Mouse (Mus musculus): ENCODE measurements around the gene Eno1. TPM values are rescaled to one million over a fixed set of nuclear protein-coding genes. Genes with fewer than 3 reads are reported as not detected.

Gene Eno1
- 1,276 and 1,360 TPM in 2 replicates for polyA plus RNA-seq (2015; fragmentation: Nextera tagmentation; extraction: Ambion mirVana)

GRCm38 (mm10) chr4:150236521-150237481 lies at the start of gene Eno1:
TSS of gene Eno1 (plus strand) at chr4:150236721.
- Histone ChIP-seq H3K4me2 (ENCODE audit: low read length) (peak within 1 kb of the TSS; percentile 94), H3K4me1 (ENCODE audit: control insufficient read depth, insufficient read depth, low read depth, low read length) (peaks cover 44% of the 10 kb centered on the region), H3K4me3 (ENCODE audit: low read length) (peak within 1 kb of the TSS; percentile 58), H3K9me3 (ENCODE audit: control insufficient read depth, low read length) (no peaks in the 10 kb centered on the region), H3K36me3 (ENCODE audit: control insufficient read depth, insufficient read depth, low read length) (peaks cover 8% of the 10 kb centered on the region), H3K27ac (ENCODE audit: low read depth, low read length) (peak within 1 kb of the TSS; percentile 98), H3K27me3 (replicated peaks; ENCODE audit: control insufficient read depth, insufficient read depth, low read length) (no peaks in the 10 kb centered on the region), H3K9ac (ENCODE audit: low read depth, low read length) (peak within 1 kb of the TSS; percentile 80)
- ATAC-seq: peak; percentile 97
- WGBS: under 1% methylated on average over 74 of the region's 78 CpGs

DNA sequence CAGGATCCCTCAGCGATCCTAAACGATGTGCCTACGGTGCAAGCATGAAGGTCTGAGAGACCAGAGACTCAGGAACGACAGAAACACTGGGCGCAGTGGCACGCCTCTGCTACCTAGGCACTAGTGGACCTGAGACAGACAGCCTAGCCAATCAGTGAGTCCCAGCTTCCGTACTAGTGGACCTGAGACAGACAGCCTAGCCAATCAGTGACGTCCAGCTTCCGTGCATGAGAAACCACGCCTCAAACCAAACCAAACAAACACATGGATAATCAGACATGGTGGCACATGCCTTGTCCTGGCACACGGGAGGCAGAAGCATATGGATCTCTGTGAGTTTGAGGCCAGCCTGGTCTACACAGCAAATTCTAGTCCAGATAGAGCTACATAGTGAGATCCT lies 48.3 kb upstream of the Eno1 start:
- Histone ChIP-seq H3K36me3 (ENCODE audit: control insufficient read depth, insufficient read depth, low read length) (no peaks in the 10 kb centered on the region), H3K27me3 (replicated peaks; ENCODE audit: control insufficient read depth, insufficient read depth, low read length) (no peaks in the 10 kb centered on the region), H3K27ac (ENCODE audit: low read depth, low read length) (no peak overlapping the region), H3K4me2 (ENCODE audit: low read length) (no peak overlapping the region), H3K9me3 (ENCODE audit: control insufficient read depth, low read length) (no peaks in the 10 kb centered on the region), H3K4me1 (ENCODE audit: control insufficient read depth, insufficient read depth, low read depth, low read length) (no peaks in the 10 kb centered on the region), H3K4me3 (ENCODE audit: low read length) (no peak overlapping the region), H3K9ac (ENCODE audit: low read depth, low read length) (no peak overlapping the region)
- ATAC-seq: no peak
- WGBS: 52% methylated on average over 11 of the region's 11 CpGs

GRCm38 (mm10) chr4:150192199-150192598 lies 44.3 kb upstream of the Eno1 start:
- no peaks in the 10 kb centered on the region for H3K27me3 ChIP-seq (replicated peaks; ENCODE audit: control insufficient read depth, insufficient read depth, low read length)
- no peak overlapping the region for H3K4me3 ChIP-seq (ENCODE audit: low read length)
- H3K9me3 ChIP-seq (ENCODE audit: control insufficient read depth, low read length): no peaks in the 10 kb centered on the region
- no peak for ATAC-seq
- H3K27ac ChIP-seq (ENCODE audit: low read depth, low read length): no peak overlapping the region
- 84% methylated on average over 6 of the region's 6 CpGs for WGBS
- no peak overlapping the region for H3K9ac ChIP-seq (ENCODE audit: low read depth, low read length)
- H3K4me2 ChIP-seq (ENCODE audit: low read length): no peak overlapping the region
- H3K36me3 ChIP-seq (ENCODE audit: control insufficient read depth, insufficient read depth, low read length): no peaks in the 10 kb centered on the region
- no peaks in the 10 kb centered on the region for H3K4me1 ChIP-seq (ENCODE audit: control insufficient read depth, insufficient read depth, low read depth, low read length)

- H3K4me3 ChIP-seq (ENCODE audit: low read length): no peak overlapping the region
- no peak overlapping the region for H3K27ac ChIP-seq (ENCODE audit: low read depth, low read length)
- H3K9me3 ChIP-seq (ENCODE audit: control insufficient read depth, low read length): no peaks in the 10 kb centered on the region
- H3K27me3 ChIP-seq (replicated peaks; ENCODE audit: control insufficient read depth, insufficient read depth, low read length): no peaks in the 10 kb centered on the region
- H3K4me1 ChIP-seq (ENCODE audit: control insufficient read depth, insufficient read depth, low read depth, low read length): no peaks in the 10 kb centered on the region
- H3K36me3 ChIP-seq (ENCODE audit: control insufficient read depth, insufficient read depth, low read length): no peaks in the 10 kb centered on the region
- ATAC-seq: no peak
- H3K9ac ChIP-seq (ENCODE audit: low read depth, low read length): no peak overlapping the region
- 30% methylated on average over 1 of the region's 1 CpGs for WGBS
- no peak overlapping the region for H3K4me2 ChIP-seq (ENCODE audit: low read length)
These were observed 42.6 kb upstream of the Eno1 start for GRCm38 (mm10) chr4:150193915-150194314.

- 79% methylated on average over 9 of the region's 9 CpGs for WGBS
- no peak overlapping the region for H3K9ac ChIP-seq (ENCODE audit: low read depth, low read length)
These were observed 38.3 kb upstream of the Eno1 start for GRCm38 (mm10) chr4:150198268-150198667.

DNA sequence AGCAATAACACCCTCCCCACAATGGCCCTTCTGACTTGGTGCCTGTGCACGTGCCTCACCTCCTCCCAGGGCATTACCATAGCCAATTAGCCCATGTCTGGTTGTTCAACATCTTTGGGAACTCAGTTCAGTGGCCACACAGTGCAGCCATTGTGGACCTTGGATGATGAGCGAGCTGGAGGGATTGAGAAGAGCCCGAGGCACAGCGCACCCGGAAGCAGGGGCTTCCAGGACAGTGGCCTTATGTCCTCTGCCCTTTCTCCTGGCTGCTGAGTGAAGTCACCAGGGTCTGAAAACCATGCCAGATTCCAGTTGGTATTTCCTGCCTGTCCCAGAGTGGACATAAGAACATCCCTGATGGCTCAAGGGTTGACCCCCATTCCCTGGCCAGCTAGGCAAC lies 35.3 kb upstream of the Eno1 start, which contains the start of gene Car6:
Gene Car6, minus strand, starts transcription at position 101 of the 400 bp plus-strand sequence.
- Histone ChIP-seq H3K4me3 (ENCODE audit: low read length) (no peak within 1 kb of the TSS), H3K9me3 (ENCODE audit: control insufficient read depth, low read length) (no peaks in the 10 kb centered on the region), H3K27me3 (replicated peaks; ENCODE audit: control insufficient read depth, insufficient read depth, low read length) (no peaks in the 10 kb centered on the region), H3K9ac (ENCODE audit: low read depth, low read length) (no peak within 1 kb of the TSS), H3K4me1 (ENCODE audit: control insufficient read depth, insufficient read depth, low read depth, low read length) (no peaks in the 10 kb centered on the region), H3K27ac (ENCODE audit: low read depth, low read length) (no peak within 1 kb of the TSS), H3K4me2 (ENCODE audit: low read length) (no peak within 1 kb of the TSS), H3K36me3 (ENCODE audit: control insufficient read depth, insufficient read depth, low read length) (no peaks in the 10 kb centered on the region)
- ATAC-seq: no peak
- 74% methylated on average over 5 of the region's 5 CpGs for WGBS

More at GRCm38 (mm10) chr4:150198268-150198667, 38.3 kb upstream of the Eno1 start:
- Histone ChIP-seq H3K4me3 (ENCODE audit: low read length) (no peak overlapping the region), H3K4me1 (ENCODE audit: control insufficient read depth, insufficient read depth, low read depth, low read length) (no peaks in the 10 kb centered on the region), H3K27ac (ENCODE audit: low read depth, low read length) (no peak overlapping the region), H3K27me3 (replicated peaks; ENCODE audit: control insufficient read depth, insufficient read depth, low read length) (no peaks in the 10 kb centered on the region), H3K9me3 (ENCODE audit: control insufficient read depth, low read length) (no peaks in the 10 kb centered on the region), H3K36me3 (ENCODE audit: control insufficient read depth, insufficient read depth, low read length) (no peaks in the 10 kb centered on the region), H3K4me2 (ENCODE audit: low read length) (no peak overlapping the region)
- no peak for ATAC-seq

- no peaks in the 10 kb centered on the region for H3K36me3 ChIP-seq (ENCODE audit: control insufficient read depth, insufficient read depth, low read length)
These were observed 33.8 kb upstream of the Eno1 start for GRCm38 (mm10) chr4:150202702-150203101.

DNA sequence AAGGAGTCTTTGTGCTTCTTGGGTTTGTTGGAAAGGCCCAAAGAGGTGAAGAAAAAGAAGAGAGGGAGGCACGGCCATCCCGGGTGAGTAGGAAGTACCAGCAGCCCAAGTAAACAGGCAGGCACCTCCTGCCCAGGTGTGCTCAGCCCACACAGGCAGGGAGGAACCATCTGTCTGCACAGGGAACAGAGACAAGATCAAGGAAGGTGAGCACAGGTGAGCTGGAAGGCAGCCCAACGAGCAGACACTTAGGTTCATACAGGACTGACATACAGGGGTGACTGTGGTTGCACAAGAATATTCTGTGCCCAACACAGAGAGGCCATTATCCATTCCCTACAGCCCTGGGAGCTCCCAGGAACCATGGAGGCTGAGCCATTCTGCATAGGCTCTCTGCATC lies 31.6 kb upstream of the Eno1 start:
- H3K36me3 ChIP-seq (ENCODE audit: control insufficient read depth, insufficient read depth, low read length): no peaks in the 10 kb centered on the region
- H3K4me2 ChIP-seq (ENCODE audit: low read length): no peak overlapping the region
- no peaks in the 10 kb centered on the region for H3K9me3 ChIP-seq (ENCODE audit: control insufficient read depth, low read length)
- no peak overlapping the region for H3K9ac ChIP-seq (ENCODE audit: low read depth, low read length)
- H3K27me3 ChIP-seq (replicated peaks; ENCODE audit: control insufficient read depth, insufficient read depth, low read length): no peaks in the 10 kb centered on the region
- H3K4me1 ChIP-seq (ENCODE audit: control insufficient read depth, insufficient read depth, low read depth, low read length): no peaks in the 10 kb centered on the region
- no peak overlapping the region for H3K4me3 ChIP-seq (ENCODE audit: low read length)
- WGBS: 88% methylated on average over 3 of the region's 3 CpGs
- no peak overlapping the region for H3K27ac ChIP-seq (ENCODE audit: low read depth, low read length)
- ATAC-seq: no peak

More at GRCm38 (mm10) chr4:150202702-150203101, 33.8 kb upstream of the Eno1 start:
- H3K27ac ChIP-seq (ENCODE audit: low read depth, low read length): no peak overlapping the region
- H3K27me3 ChIP-seq (replicated peaks; ENCODE audit: control insufficient read depth, insufficient read depth, low read length): no peaks in the 10 kb centered on the region
- no peak overlapping the region for H3K9ac ChIP-seq (ENCODE audit: low read depth, low read length)
- 80% methylated on average over 5 of the region's 5 CpGs for WGBS
- H3K4me1 ChIP-seq (ENCODE audit: control insufficient read depth, insufficient read depth, low read depth, low read length): no peaks in the 10 kb centered on the region
- no peak overlapping the region for H3K4me2 ChIP-seq (ENCODE audit: low read length)
- ATAC-seq: no peak
- no peaks in the 10 kb centered on the region for H3K9me3 ChIP-seq (ENCODE audit: control insufficient read depth, low read length)
- no peak overlapping the region for H3K4me3 ChIP-seq (ENCODE audit: low read length)

GRCm38 (mm10) chr4:150209751-150210150 lies 26.8 kb upstream of the Eno1 start:
- Histone ChIP-seq H3K27me3 (replicated peaks; ENCODE audit: control insufficient read depth, insufficient read depth, low read length) (no peaks in the 10 kb centered on the region), H3K9ac (ENCODE audit: low read depth, low read length) (no peak overlapping the region), H3K36me3 (ENCODE audit: control insufficient read depth, insufficient read depth, low read length) (no peaks in the 10 kb centered on the region), H3K27ac (ENCODE audit: low read depth, low read length) (no peak overlapping the region), H3K9me3 (ENCODE audit: control insufficient read depth, low read length) (no peaks in the 10 kb centered on the region), H3K4me1 (ENCODE audit: control insufficient read depth, insufficient read depth, low read depth, low read length) (no peaks in the 10 kb centered on the region; the same call in 1 of the 2 replicates), H3K4me2 (ENCODE audit: low read length) (no peak overlapping the region), H3K4me3 (ENCODE audit: low read length) (no peak overlapping the region)
- WGBS: 91% methylated on average over 5 of the region's 5 CpGs
- ATAC-seq: no peak

All from hindbrain, embryonic 16.5 days (tissue).